Mouse (Mus musculus) intestine, postnatal 0 days (tissue): ENCODE data around the gene Gm19345. TPM values are rescaled to one million over a fixed set of nuclear protein-coding genes. Genes with fewer than 3 reads are reported as not detected.

Experiments used
- ATAC-seq: fragments of 200-750 bp; cut with Nextera tagmentation; 2 replicates; pipeline ENCODE4 v1.8.0; 2017; ENCODE audit warnings: mild to moderate bottlenecking, moderate TSS enrichment, moderate library complexity
- H3K27ac ChIP-seq: fragments of 300-500 bp; sonication (generic); 2 replicates; pipeline ENCODE4 v1.5.1; 2014; ENCODE audit warnings: mild to moderate bottlenecking, low read depth, low read length, moderate library complexity
- H3K27me3 ChIP-seq: fragments of 300-500 bp; sonication (generic); replicated peaks from 2 replicates; pipeline ENCODE4 v1.6.1; 2014; ENCODE audit warnings: low read length, mixed read lengths; ENCODE audit not compliant: control insufficient read depth, insufficient read depth
- H3K36me3 ChIP-seq: fragments of 300-500 bp; sonication (generic); 2 replicates; pipeline ENCODE4 v1.6.1; 2014; ENCODE audit warnings: mild to moderate bottlenecking, moderate library complexity; ENCODE audit not compliant: control insufficient read depth, insufficient read depth
- H3K4me1 ChIP-seq: fragments of 300-500 bp; sonication (generic); replicated peaks from 2 replicates; pipeline ENCODE4 v1.6.1; 2014; ENCODE audit warnings: antibody characterized with exemption, low read length, mixed read lengths; ENCODE audit not compliant: control insufficient read depth, insufficient read depth
- H3K4me2 ChIP-seq: fragments of 300-500 bp; sonication (generic); replicated peaks from 2 replicates; pipeline ENCODE4 v1.6.1; 2014; ENCODE audit warnings: low read depth, mild to moderate bottlenecking, moderate library complexity
- H3K4me3 ChIP-seq: fragments of 300-500 bp; sonication (generic); 2 replicates; pipeline ENCODE4 v1.5.1; 2014; ENCODE audit warnings: low read depth, low read length
- H3K9ac ChIP-seq: fragments of 300-500 bp; sonication (generic); 2 replicates; pipeline ENCODE4 v1.6.1; 2014; ENCODE audit warnings: mild to moderate bottlenecking, low read depth, low read length
- H3K9me3 ChIP-seq: fragments of 300-500 bp; sonication (generic); 2 replicates; pipeline ENCODE4 v1.6.1; 2016; ENCODE audit warnings: mixed run types; ENCODE audit not compliant: control insufficient read depth
- CTCF ChIP-seq: sonication (generic); IDR thresholded peaks from 2 replicates; pipeline ENCODE4 v1.5.1; 2016; ENCODE audit warnings: low read depth, mild to moderate bottlenecking, control low read depth, antibody characterized with exemption, moderate library complexity
- WGBS: fragments of 180-500 bp; shearing (Covaris S2); extraction: QIAGEN DNeasy Blood & Tissue Kit; methylation state at CpG from one replicate; pipeline ENCODE4 v1.1.7; 2014; 5-methylcytosine and 5-hydroxymethylcytosine counted together
- polyA plus RNA-seq: library from polyadenylated mRNA; unstranded; fragments of >200 nt; fragmentation: Nextera tagmentation; extraction: Ambion mirVana; gene quantifications from 2 replicates; pipeline ENCODE4 v1.2.1, GENCODE M21; 2015

Gm19345 gene
- polyA plus RNA-seq, 1 experiment from 2014 or later = 0.39 TPM

DNA sequence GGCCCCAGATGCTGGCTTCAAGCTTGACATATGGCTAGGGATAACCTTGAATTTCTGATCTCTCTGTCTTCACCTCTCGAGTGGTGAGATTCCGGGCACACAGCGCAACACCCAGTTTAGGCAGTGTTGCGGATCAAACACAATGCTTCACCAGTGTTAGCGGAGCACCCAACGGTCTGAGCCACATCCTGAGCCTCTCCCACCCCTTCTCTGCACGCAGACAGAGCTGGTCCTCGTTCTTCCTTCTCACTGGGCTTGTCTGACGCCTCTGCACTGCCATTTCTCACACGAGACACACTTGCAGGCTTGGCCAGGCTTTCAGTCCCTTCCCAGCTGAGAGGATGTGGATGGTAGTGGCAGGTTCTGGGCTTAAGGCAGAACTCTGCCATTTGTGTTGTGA, 7.9 kb downstream of the Gm19345 start:
- no peak for TF ChIP-seq CTCF
- Histone ChIP-seq H3K4me1 (no peaks in the 10 kb centered on the region), H3K36me3 (no peaks in the 10 kb centered on the region), H3K4me2 (no peak overlapping the region), H3K9ac (no peak overlapping the region), H3K4me3 (no peak overlapping the region), H3K27me3 (0 out of 2 replicates have a peak, but pooled peaks cover 3% of the 10 kb centered on the region), H3K9me3 (no peaks in the 10 kb centered on the region), H3K27ac (no peak overlapping the region)
- no peak for ATAC-seq
- WGBS = 71% methylated on average over 10 of the region's 10 CpGs

DNA sequence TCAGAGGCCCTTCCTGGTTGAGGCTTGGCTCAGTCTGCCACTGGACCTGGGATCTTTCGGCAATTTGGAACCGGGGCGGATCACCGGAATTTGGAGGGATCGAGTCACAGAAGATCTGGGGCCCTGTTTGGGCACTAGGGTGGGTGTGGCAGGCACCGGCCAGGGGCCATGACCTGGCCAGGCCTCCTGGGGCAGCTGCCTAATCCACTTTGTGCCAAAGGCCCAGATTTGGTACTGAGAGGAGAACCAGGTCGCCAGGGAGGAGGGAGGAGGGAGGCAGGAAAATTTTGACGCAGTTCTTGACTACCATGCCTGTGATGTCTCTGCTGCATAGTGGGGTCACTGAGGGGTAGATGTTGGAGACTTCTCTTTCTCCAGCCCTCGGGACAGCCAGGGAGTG, 9.4 kb downstream of the Gm19345 start, which contains the start of gene Ceacam16:
Ceacam16 (minus strand) TSS at position 101 of the 400 bp plus-strand sequence.
- H3K4me2 ChIP-seq = no peak within 1 kb of the TSS
- ATAC-seq = no peak
- TF ChIP-seq CTCF = no peak
- no peaks in the 10 kb centered on the region for H3K9me3 ChIP-seq
- H3K27ac ChIP-seq = no peak within 1 kb of the TSS
- no peaks in the 10 kb centered on the region for H3K27me3 ChIP-seq
- H3K4me1 ChIP-seq = no peaks in the 10 kb centered on the region
- no peaks in the 10 kb centered on the region for H3K36me3 ChIP-seq
- no peak within 1 kb of the TSS for H3K4me3 ChIP-seq
- H3K9ac ChIP-seq = no peak within 1 kb of the TSS
- 79% methylated on average over 9 of the region's 9 CpGs for WGBS

DNA sequence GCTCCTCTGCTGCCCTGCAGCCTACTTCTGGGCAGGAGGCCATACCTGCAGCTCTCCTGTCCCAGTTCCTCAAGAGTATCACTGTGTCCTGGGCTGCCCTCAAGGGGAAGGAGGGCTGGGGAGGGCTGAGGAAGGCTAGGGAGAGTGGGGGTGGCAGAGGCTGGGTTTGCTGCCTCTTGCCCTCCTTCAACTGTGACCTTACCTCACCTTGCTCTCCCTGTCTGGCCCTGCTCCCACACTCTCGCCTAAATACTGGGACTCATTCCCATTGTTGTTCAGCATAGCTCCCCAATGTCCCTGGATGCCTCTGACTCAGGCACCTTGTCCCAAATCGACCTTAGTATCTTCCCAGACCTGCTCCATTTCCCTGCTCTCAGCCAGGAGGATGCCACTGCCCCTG, 12.4 kb downstream of the Gm19345 start:
- H3K36me3 ChIP-seq = no peaks in the 10 kb centered on the region
- no peak overlapping the region for H3K9ac ChIP-seq
- no peaks in the 10 kb centered on the region for H3K9me3 ChIP-seq
- H3K4me2 ChIP-seq = no peak overlapping the region
- H3K27ac ChIP-seq = no peak overlapping the region
- H3K4me3 ChIP-seq = no peak overlapping the region
- no peak for ATAC-seq
- 45% methylated on average over 2 of the region's 2 CpGs for WGBS
- TF ChIP-seq CTCF = no peak
- no peaks in the 10 kb centered on the region for H3K4me1 ChIP-seq
- no peaks in the 10 kb centered on the region for H3K27me3 ChIP-seq

DNA sequence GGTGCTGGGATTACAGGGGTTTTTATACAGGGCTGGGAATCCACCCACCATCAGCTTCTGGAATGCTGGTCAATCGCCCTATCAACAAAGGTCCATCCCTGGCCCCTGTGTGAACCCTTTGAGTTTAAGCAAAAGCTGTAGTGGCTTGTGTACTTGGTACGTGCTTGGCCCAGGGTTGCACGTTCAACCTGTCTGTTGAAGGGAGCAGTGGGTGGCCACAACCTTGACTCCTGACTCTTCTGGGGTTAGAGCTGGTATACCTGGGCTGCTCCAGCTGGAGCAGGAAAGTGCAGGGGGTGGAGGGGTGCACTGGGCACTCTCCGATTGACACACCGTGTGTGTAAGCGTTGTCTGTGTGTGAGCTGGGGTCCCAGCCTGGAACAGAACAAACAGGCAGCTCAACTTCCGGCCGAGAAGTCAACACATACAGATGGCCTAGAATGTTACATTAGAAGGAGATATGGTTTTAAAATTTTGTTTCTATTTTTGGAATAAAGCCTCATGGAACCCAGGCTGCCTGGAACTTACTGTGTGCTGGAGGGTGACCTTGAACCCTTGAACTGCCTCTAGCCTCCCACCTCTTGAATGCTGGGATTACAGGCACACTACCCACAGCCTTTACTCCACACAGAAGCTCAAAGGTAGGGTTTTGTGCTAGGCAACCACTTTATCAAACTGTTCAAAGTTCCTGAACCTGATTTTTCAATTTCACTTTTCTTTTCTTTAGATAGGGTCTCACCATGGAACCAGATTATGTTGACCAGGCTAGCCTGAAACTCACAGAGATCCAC, 13.6 kb downstream of the Gm19345 start:
- no peaks in the 10 kb centered on the region for H3K4me1 ChIP-seq
- H3K36me3 ChIP-seq = no peaks in the 10 kb centered on the region
- 63% methylated on average over 8 of the region's 8 CpGs for WGBS
- H3K27me3 ChIP-seq = no peaks in the 10 kb centered on the region
- no peak for TF ChIP-seq CTCF
- no peak overlapping the region for H3K4me3 ChIP-seq
- peak; percentile 55 for ATAC-seq
- no peaks in the 10 kb centered on the region for H3K9me3 ChIP-seq
- peak overlapping the region; percentile 58 for H3K27ac ChIP-seq
- no peak overlapping the region for H3K4me2 ChIP-seq
- H3K9ac ChIP-seq = no peak overlapping the region

- no peak for TF ChIP-seq CTCF
- Histone ChIP-seq H3K36me3 (no peaks in the 10 kb centered on the region), H3K4me1 (no peaks in the 10 kb centered on the region), H3K27ac (peak overlapping the region; percentile 58), H3K27me3 (no peaks in the 10 kb centered on the region), H3K9me3 (no peaks in the 10 kb centered on the region), H3K4me2 (no peak overlapping the region), H3K4me3 (no peak overlapping the region), H3K9ac (no peak overlapping the region)
- WGBS = 53% methylated on average over 6 of the region's 6 CpGs
- ATAC-seq = no peak
Observed at GRCm38 (mm10) chr7:19866490-19866889, 14.7 kb downstream of the Gm19345 start.

DNA sequence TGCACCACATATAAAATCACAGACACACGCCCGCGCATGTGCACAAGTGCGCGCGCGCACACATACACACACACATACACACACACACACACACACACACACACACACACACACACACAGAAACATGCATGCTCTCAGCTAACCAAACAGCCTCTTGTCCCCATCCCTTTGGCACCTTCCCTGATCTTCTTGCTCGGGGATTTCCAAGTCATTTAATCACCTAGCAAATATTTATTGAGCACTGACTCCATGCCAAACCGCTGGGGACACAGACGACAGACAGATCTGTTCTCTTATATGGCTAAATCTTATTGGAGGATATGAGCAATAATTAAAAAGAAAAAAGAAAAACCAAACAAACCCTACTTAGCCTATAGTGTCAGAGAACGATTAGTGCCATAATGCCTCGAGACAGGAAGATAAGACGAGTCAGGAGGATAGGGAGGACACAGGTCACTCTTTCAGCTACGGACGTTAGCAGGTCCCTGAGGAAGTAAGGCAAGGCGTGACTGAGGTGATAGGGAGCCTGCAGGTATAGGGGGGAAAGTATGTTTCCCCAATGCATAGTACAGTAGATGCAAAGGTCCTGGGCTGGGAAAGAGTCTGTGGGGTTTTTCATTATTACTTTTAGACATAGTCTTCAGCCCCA, 16.1 kb downstream of the Gm19345 start:
- peak; percentile 61 for ATAC-seq
- H3K4me3 ChIP-seq = no peak overlapping the region
- no peaks in the 10 kb centered on the region for H3K9me3 ChIP-seq
- 0 out of 2 replicates have a peak overlapping the region, but pooled peaks have one; percentile 9 for H3K27ac ChIP-seq
- 55% methylated on average over 16 of the region's 16 CpGs for WGBS
- no peak for TF ChIP-seq CTCF
- no peak overlapping the region for H3K9ac ChIP-seq
- no peaks in the 10 kb centered on the region for H3K4me1 ChIP-seq
- H3K27me3 ChIP-seq = no peaks in the 10 kb centered on the region
- no peaks in the 10 kb centered on the region for H3K36me3 ChIP-seq
- no peak overlapping the region for H3K4me2 ChIP-seq
